Mouse (Mus musculus) limb, embryonic 13.5 days (tissue): Measurements from ENCODE around the gene Plcb4. TPM values are rescaled to one million over a fixed set of nuclear protein-coding genes. Genes with fewer than 3 reads are reported as not detected.

Source experiments
- ATAC-seq: fragments of 200-750 bp; cut with Nextera tagmentation; 2 replicates; pipeline ENCODE4 v1.8.0; 2017; ENCODE audit warnings: low read depth, moderate number of reproducible peaks, moderate TSS enrichment; ENCODE audit not compliant: low FRiP score
- H3K27ac ChIP-seq: fragments of 300-500 bp; sonication (generic); 2 replicates; pipeline ENCODE4 v1.5.1; 2015; ENCODE audit warnings: inconsistent platforms, mild to moderate bottlenecking, moderate library complexity
- H3K27me3 ChIP-seq: fragments of 300-500 bp; sonication (generic); 2 replicates; pipeline ENCODE4 v1.6.1; 2015; ENCODE audit warnings: mild to moderate bottlenecking, inconsistent platforms
- H3K36me3 ChIP-seq: fragments of 300-500 bp; sonication (generic); 2 replicates; pipeline ENCODE4 v1.6.1; 2015; ENCODE audit warnings: inconsistent platforms, mild to moderate bottlenecking, moderate library complexity
- H3K4me1 ChIP-seq: fragments of 300-500 bp; sonication (generic); 2 replicates; pipeline ENCODE4 v1.6.1; 2015; ENCODE audit warnings: inconsistent platforms
- H3K4me2 ChIP-seq: fragments of 300-500 bp; sonication (generic); replicated peaks from 2 replicates; pipeline ENCODE4 v1.6.1; 2015; ENCODE audit warnings: inconsistent platforms, mild to moderate bottlenecking, moderate library complexity
- H3K4me3 ChIP-seq: fragments of 300-500 bp; sonication (generic); 2 replicates; pipeline ENCODE4 v1.5.1; 2015; ENCODE audit warnings: moderate library complexity, mild to moderate bottlenecking, inconsistent platforms
- H3K9ac ChIP-seq: fragments of 300-500 bp; sonication (generic); 2 replicates; pipeline ENCODE4 v1.6.1; 2015; ENCODE audit warnings: mild to moderate bottlenecking, inconsistent platforms
- H3K9me3 ChIP-seq: fragments of 300-500 bp; sonication (generic); 2 replicates; pipeline ENCODE4 v1.6.1; 2016; ENCODE audit warnings: inconsistent platforms
- WGBS: fragments of 180-500 bp; shearing (Covaris S2); methylation state at CpG from one replicate; pipeline ENCODE4 v1.1.7; 2015; 5-methylcytosine and 5-hydroxymethylcytosine counted together
- polyA plus RNA-seq: library from polyadenylated mRNA; unstranded; fragments of >200 nt; fragmentation: Nextera tagmentation; extraction: Ambion mirVana; gene quantifications from 2 replicates; pipeline ENCODE4 v1.2.1, GENCODE M21; 2015

Gene Plcb4
- 19.1 and 19.9 TPM in 2 replicates for polyA plus RNA-seq

GRCm38 (mm10) chr2:135658486-135659390 is at the start of gene Plcb4:
Gene Plcb4 (plus strand): TSS chr2:135659011.
- peak within 1 kb of the TSS; percentile 93 for H3K9ac ChIP-seq
- H3K9me3 ChIP-seq: no peaks in the 10 kb centered on the region
- ATAC-seq: peak; percentile 88
- peak within 1 kb of the TSS; percentile 82 for H3K4me3 ChIP-seq
- no peaks in the 10 kb centered on the region for H3K27me3 ChIP-seq
- H3K4me2 ChIP-seq: peak within 1 kb of the TSS; percentile 84
- 0% methylated on average over 47 of the region's 71 CpGs for WGBS
- no peaks in the 10 kb centered on the region for H3K36me3 ChIP-seq
- H3K4me1 ChIP-seq: peaks cover 5% of the 10 kb centered on the region; the same call in 1 of the 2 replicates
- H3K27ac ChIP-seq: peak within 1 kb of the TSS; percentile 95

GRCm38 (mm10) chr2:135614651-135615261 is 44.1 kb upstream of the Plcb4 start:
- no peak for ATAC-seq
- Histone ChIP-seq H3K36me3 (no peaks in the 10 kb centered on the region), H3K27ac (no peak overlapping the region), H3K4me1 (0 out of 2 replicates have a peak, but pooled peaks cover 3% of the 10 kb centered on the region), H3K9ac (no peak overlapping the region), H3K9me3 (no peaks in the 10 kb centered on the region), H3K4me2 (no peak overlapping the region), H3K4me3 (no peak overlapping the region), H3K27me3 (no peaks in the 10 kb centered on the region)
- 23% methylated on average over 4 of the region's 4 CpGs for WGBS

- WGBS: 70% methylated on average over 1 of the region's 1 CpGs
- no peak for ATAC-seq
Observed at GRCm38 (mm10) chr2:135616090-135616489, 42.7 kb upstream of the Plcb4 start.

GRCm38 (mm10) chr2:135618551-135618950 is 40.3 kb upstream of the Plcb4 start:
- Histone ChIP-seq H3K4me3 (no peak overlapping the region), H3K9ac (no peak overlapping the region), H3K4me2 (no peak overlapping the region), H3K27ac (no peak overlapping the region), H3K36me3 (no peaks in the 10 kb centered on the region), H3K4me1 (0 out of 2 replicates have a peak, but pooled peaks cover 6% of the 10 kb centered on the region), H3K9me3 (no peaks in the 10 kb centered on the region), H3K27me3 (no peaks in the 10 kb centered on the region)
- ATAC-seq: no peak

More at GRCm38 (mm10) chr2:135616090-135616489, 42.7 kb upstream of the Plcb4 start:
- 0 out of 2 replicates have a peak, but pooled peaks cover 6% of the 10 kb centered on the region for H3K4me1 ChIP-seq
- H3K9me3 ChIP-seq: no peaks in the 10 kb centered on the region
- no peaks in the 10 kb centered on the region for H3K36me3 ChIP-seq
- H3K4me2 ChIP-seq: no peak overlapping the region
- H3K27ac ChIP-seq: no peak overlapping the region
- no peak overlapping the region for H3K4me3 ChIP-seq
- no peaks in the 10 kb centered on the region for H3K27me3 ChIP-seq
- H3K9ac ChIP-seq: no peak overlapping the region

- 57% methylated on average over 2 of the region's 2 CpGs for WGBS
- H3K36me3 ChIP-seq: no peaks in the 10 kb centered on the region
- H3K9me3 ChIP-seq: no peaks in the 10 kb centered on the region
- no peak overlapping the region for H3K4me2 ChIP-seq
- H3K27ac ChIP-seq: no peak overlapping the region
- 0 out of 2 replicates have a peak, but pooled peaks cover 6% of the 10 kb centered on the region for H3K4me1 ChIP-seq
- no peak overlapping the region for H3K4me3 ChIP-seq
- no peak for ATAC-seq
- no peak overlapping the region for H3K9ac ChIP-seq
- no peaks in the 10 kb centered on the region for H3K27me3 ChIP-seq
Observed at GRCm38 (mm10) chr2:135619956-135620355, 38.9 kb upstream of the Plcb4 start.

- H3K4me2 ChIP-seq: no peak overlapping the region
- ATAC-seq: no peak
- H3K9ac ChIP-seq: no peak overlapping the region
- no peaks in the 10 kb centered on the region for H3K27me3 ChIP-seq
- no peaks in the 10 kb centered on the region for H3K9me3 ChIP-seq
- no peak overlapping the region for H3K4me3 ChIP-seq
- 75% methylated on average over 2 of the region's 2 CpGs for WGBS
- no peak overlapping the region for H3K27ac ChIP-seq
- no peaks in the 10 kb centered on the region for H3K36me3 ChIP-seq
- no peaks in the 10 kb centered on the region for H3K4me1 ChIP-seq
Observed at GRCm38 (mm10) chr2:135627821-135628220, 31.0 kb upstream of the Plcb4 start.

GRCm38 (mm10) chr2:135637227-135637626 is 21.6 kb upstream of the Plcb4 start:
- no peaks in the 10 kb centered on the region for H3K27me3 ChIP-seq
- no peaks in the 10 kb centered on the region for H3K4me1 ChIP-seq
- ATAC-seq: no peak
- H3K9me3 ChIP-seq: no peaks in the 10 kb centered on the region
- H3K4me3 ChIP-seq: no peak overlapping the region
- WGBS: 79% methylated on average over 2 of the region's 2 CpGs
- no peak overlapping the region for H3K9ac ChIP-seq
- no peaks in the 10 kb centered on the region for H3K36me3 ChIP-seq
- H3K27ac ChIP-seq: no peak overlapping the region
- no peak overlapping the region for H3K4me2 ChIP-seq

- Histone ChIP-seq H3K27ac (no peak overlapping the region), H3K4me2 (no peak overlapping the region), H3K27me3 (no peaks in the 10 kb centered on the region), H3K9me3 (peaks cover 7% of the 10 kb centered on the region; the same call in 1 of the 2 replicates), H3K9ac (no peak overlapping the region), H3K4me3 (no peak overlapping the region), H3K36me3 (no peaks in the 10 kb centered on the region), H3K4me1 (no peaks in the 10 kb centered on the region)
- WGBS: 80% methylated on average over 1 of the region's 1 CpGs
- no peak for ATAC-seq
Observed at GRCm38 (mm10) chr2:135641002-135641401, 17.8 kb upstream of the Plcb4 start.

- peaks cover 7% of the 10 kb centered on the region; the same call in 1 of the 2 replicates for H3K9me3 ChIP-seq
- H3K4me3 ChIP-seq: no peak overlapping the region
- WGBS: 82% methylated on average over 2 of the region's 2 CpGs
- no peak overlapping the region for H3K9ac ChIP-seq
- H3K27me3 ChIP-seq: no peaks in the 10 kb centered on the region
- no peak for ATAC-seq
- H3K4me2 ChIP-seq: no peak overlapping the region
- no peak overlapping the region for H3K27ac ChIP-seq
- no peaks in the 10 kb centered on the region for H3K36me3 ChIP-seq
- no peaks in the 10 kb centered on the region for H3K4me1 ChIP-seq
Observed at GRCm38 (mm10) chr2:135641636-135642035, 17.2 kb upstream of the Plcb4 start.

GRCm38 (mm10) chr2:135646226-135646625 is 12.6 kb upstream of the Plcb4 start:
- no peaks in the 10 kb centered on the region for H3K36me3 ChIP-seq
- no peak overlapping the region for H3K27ac ChIP-seq
- H3K4me2 ChIP-seq: no peak overlapping the region
- WGBS: 72% methylated on average over 3 of the region's 3 CpGs
- H3K9ac ChIP-seq: no peak overlapping the region
- no peaks in the 10 kb centered on the region for H3K4me1 ChIP-seq
- H3K27me3 ChIP-seq: no peaks in the 10 kb centered on the region
- peaks cover 7% of the 10 kb centered on the region; the same call in 1 of the 2 replicates for H3K9me3 ChIP-seq
- ATAC-seq: no peak
- no peak overlapping the region for H3K4me3 ChIP-seq

GRCm38 (mm10) chr2:135646654-135647053 is 12.2 kb upstream of the Plcb4 start:
- no peak overlapping the region for H3K9ac ChIP-seq
- no peak for ATAC-seq
- no peak overlapping the region for H3K4me2 ChIP-seq
- no peak overlapping the region for H3K27ac ChIP-seq
- no peaks in the 10 kb centered on the region for H3K4me1 ChIP-seq
- H3K4me3 ChIP-seq: no peak overlapping the region
- no peaks in the 10 kb centered on the region for H3K27me3 ChIP-seq
- no peaks in the 10 kb centered on the region for H3K36me3 ChIP-seq
- 80% methylated on average over 6 of the region's 6 CpGs for WGBS
- H3K9me3 ChIP-seq: peaks cover 7% of the 10 kb centered on the region; the same call in 1 of the 2 replicates

- no peak overlapping the region for H3K9ac ChIP-seq
- no peaks in the 10 kb centered on the region for H3K36me3 ChIP-seq
- 91% methylated on average over 4 of the region's 4 CpGs for WGBS
- H3K4me3 ChIP-seq: no peak overlapping the region
- H3K27me3 ChIP-seq: no peaks in the 10 kb centered on the region
- H3K27ac ChIP-seq: no peak overlapping the region
- H3K9me3 ChIP-seq: no peaks in the 10 kb centered on the region
- H3K4me2 ChIP-seq: no peak overlapping the region
- no peak for ATAC-seq
- no peaks in the 10 kb centered on the region for H3K4me1 ChIP-seq
Observed at GRCm38 (mm10) chr2:135647985-135648384, 10.8 kb upstream of the Plcb4 start.
